Mouse (Mus musculus) intestine, embryonic 16.5 days (tissue): ENCODE results near the gene Srl. TPM values are rescaled to one million over a fixed set of nuclear protein-coding genes. Genes with fewer than 3 reads are reported as not detected.

ENCODE experiments used
- ATAC-seq: fragments of 200-750 bp; cut with Nextera tagmentation; 2 replicates; pipeline ENCODE4 v1.8.0; 2017; ENCODE audit warnings: moderate TSS enrichment, moderate library complexity
- H3K27ac ChIP-seq: fragments of 300-500 bp; sonication (generic); 2 replicates; pipeline ENCODE4 v1.5.1; 2014; ENCODE audit warnings: mild to moderate bottlenecking, low read length
- H3K27me3 ChIP-seq: fragments of 300-500 bp; sonication (generic); replicated peaks from 2 replicates; pipeline ENCODE4 v1.6.1; 2014; ENCODE audit warnings: low read length, control low read depth, mixed read lengths; ENCODE audit not compliant: control insufficient read depth, insufficient read depth
- H3K36me3 ChIP-seq: fragments of 300-500 bp; sonication (generic); 2 replicates; pipeline ENCODE4 v1.6.1; 2014; ENCODE audit warnings: low read length, control low read depth; ENCODE audit not compliant: control insufficient read depth, insufficient read depth
- H3K4me1 ChIP-seq: fragments of 300-500 bp; sonication (generic); 2 replicates; pipeline ENCODE4 v1.6.1; 2014; ENCODE audit warnings: low read length, control low read depth, mixed read lengths; ENCODE audit not compliant: control insufficient read depth, insufficient read depth
- H3K4me2 ChIP-seq: fragments of 300-500 bp; sonication (generic); 2 replicates; pipeline ENCODE4 v1.6.1; 2014; ENCODE audit warnings: low read depth, low read length, control low read depth
- H3K4me3 ChIP-seq: fragments of 300-500 bp; sonication (generic); 2 replicates; pipeline ENCODE4 v1.5.1; 2014; ENCODE audit warnings: mild to moderate bottlenecking, low read length
- H3K9ac ChIP-seq: fragments of 300-500 bp; sonication (generic); 2 replicates; pipeline ENCODE4 v1.6.1; 2014; ENCODE audit warnings: low read depth, low read length
- H3K9me3 ChIP-seq: fragments of 300-500 bp; sonication (generic); 2 replicates; pipeline ENCODE4 v1.6.1; 2016; ENCODE audit warnings: low read length, control low read depth; ENCODE audit not compliant: control insufficient read depth
- WGBS: fragments of 180-500 bp; shearing (Covaris S2); extraction: QIAGEN DNeasy Blood & Tissue Kit; methylation state at CpG from one replicate; pipeline ENCODE4 v1.1.7; 2014; 5-methylcytosine and 5-hydroxymethylcytosine counted together
- polyA plus RNA-seq: library from polyadenylated mRNA; unstranded; fragments of >200 nt; fragmentation: Nextera tagmentation; extraction: Ambion mirVana; gene quantifications from 2 replicates; pipeline ENCODE4 v1.2.1, GENCODE M21; 2015

The Srl gene
- polyA plus RNA-seq, 1 experiment from 2014 or later: 8.5 TPM

DNA sequence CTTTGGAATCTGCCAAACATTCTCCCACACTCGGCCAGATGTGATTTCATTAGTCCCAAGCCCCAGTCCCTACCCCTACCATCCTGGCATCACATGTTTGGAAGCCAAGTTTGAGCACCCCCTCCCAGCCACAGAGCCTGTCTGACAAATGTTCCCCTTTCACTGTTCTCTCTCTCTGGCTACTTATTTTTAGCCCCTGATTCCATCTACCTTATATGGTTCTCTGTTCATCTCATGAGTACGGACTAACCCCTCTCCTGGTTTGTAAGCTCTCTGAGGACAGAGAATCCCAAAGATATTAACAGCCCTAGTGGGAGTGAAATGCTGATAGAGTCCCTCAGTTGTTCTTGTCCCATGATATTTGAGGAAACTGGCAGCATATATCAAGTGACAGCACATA lies 30.2 kb downstream of the Srl start:
- Histone ChIP-seq H3K27me3 (no peaks in the 10 kb centered on the region), H3K36me3 (no peaks in the 10 kb centered on the region), H3K27ac (no peak overlapping the region), H3K4me3 (no peak overlapping the region), H3K9ac (no peak overlapping the region), H3K4me2 (no peak overlapping the region), H3K9me3 (no peaks in the 10 kb centered on the region), H3K4me1 (peaks cover 4% of the 10 kb centered on the region; the same call in 1 of the 2 replicates)
- 66% methylated on average over 2 of the region's 2 CpGs for WGBS
- ATAC-seq: no peak

- no peak overlapping the region for H3K9ac ChIP-seq
- H3K36me3 ChIP-seq: no peaks in the 10 kb centered on the region
- WGBS: 79% methylated on average over 3 of the region's 3 CpGs
- H3K9me3 ChIP-seq: no peaks in the 10 kb centered on the region
- no peak overlapping the region for H3K4me3 ChIP-seq
- no peaks in the 10 kb centered on the region for H3K4me1 ChIP-seq
- no peaks in the 10 kb centered on the region for H3K27me3 ChIP-seq
- no peak for ATAC-seq
- H3K27ac ChIP-seq: no peak overlapping the region
- H3K4me2 ChIP-seq: no peak overlapping the region
Observed at GRCm38 (mm10) chr16:4506181-4506580, 35.4 kb downstream of the Srl start.

GRCm38 (mm10) chr16:4503495-4503894 lies 38.1 kb downstream of the Srl start:
- Histone ChIP-seq H3K27me3 (no peaks in the 10 kb centered on the region), H3K4me1 (no peaks in the 10 kb centered on the region), H3K27ac (no peak overlapping the region), H3K36me3 (no peaks in the 10 kb centered on the region), H3K4me3 (no peak overlapping the region), H3K4me2 (no peak overlapping the region), H3K9ac (no peak overlapping the region), H3K9me3 (no peaks in the 10 kb centered on the region)
- WGBS: 97% methylated on average over 1 of the region's 1 CpGs
- no peak for ATAC-seq

DNA sequence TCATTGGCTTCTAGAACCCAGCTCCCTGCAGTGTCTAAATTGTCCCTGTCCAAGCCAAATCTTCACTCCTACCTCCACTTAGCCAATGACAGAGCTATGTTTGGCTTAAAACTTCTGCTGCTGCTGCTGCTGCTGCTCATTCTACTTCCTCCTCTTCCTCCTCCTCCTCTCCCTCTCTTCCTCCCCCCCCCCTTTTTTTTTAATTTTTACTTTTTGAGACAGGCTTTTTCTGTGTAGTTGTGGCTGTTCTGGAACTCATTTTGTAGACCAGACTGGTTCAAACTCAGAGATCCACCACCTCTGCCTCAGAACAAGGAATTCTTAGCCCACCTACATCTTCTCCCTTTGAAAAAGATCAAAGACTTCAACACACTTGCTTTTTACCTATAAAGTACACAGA lies 39.0 kb downstream of the Srl start:
- no peaks in the 10 kb centered on the region for H3K9me3 ChIP-seq
- no peak overlapping the region for H3K4me2 ChIP-seq
- no peaks in the 10 kb centered on the region for H3K27me3 ChIP-seq
- ATAC-seq: no peak
- H3K4me3 ChIP-seq: no peak overlapping the region
- H3K27ac ChIP-seq: no peak overlapping the region
- H3K4me1 ChIP-seq: peaks cover 3% of the 10 kb centered on the region; the same call in 1 of the 2 replicates
- H3K9ac ChIP-seq: no peak overlapping the region
- no peaks in the 10 kb centered on the region for H3K36me3 ChIP-seq

DNA sequence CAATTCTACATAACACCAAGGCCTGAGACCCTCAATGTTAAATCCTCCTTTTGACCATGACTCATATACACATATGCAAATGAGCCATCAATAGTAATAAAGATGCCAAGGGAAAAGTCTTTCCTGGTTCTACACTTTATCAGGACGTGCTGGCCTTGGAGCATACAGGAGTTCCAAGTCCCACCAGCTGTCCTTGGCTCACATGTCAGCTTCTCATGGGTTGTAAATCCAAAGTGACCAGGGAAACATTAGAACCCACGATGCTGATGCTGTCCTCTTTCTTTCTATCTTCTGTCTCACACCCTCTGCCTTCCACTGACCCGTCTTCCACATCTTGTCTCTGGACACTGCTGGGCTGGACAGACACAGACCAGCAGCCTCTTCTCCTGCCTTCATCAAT lies 39.9 kb downstream of the Srl start:
- H3K36me3 ChIP-seq: no peaks in the 10 kb centered on the region
- H3K4me3 ChIP-seq: no peak overlapping the region
- 79% methylated on average over 3 of the region's 3 CpGs for WGBS
- peaks cover 3% of the 10 kb centered on the region; the same call in 1 of the 2 replicates for H3K4me1 ChIP-seq
- no peak overlapping the region for H3K27ac ChIP-seq
- H3K4me2 ChIP-seq: no peak overlapping the region
- no peak overlapping the region for H3K9ac ChIP-seq
- no peaks in the 10 kb centered on the region for H3K27me3 ChIP-seq
- no peak for ATAC-seq
- H3K9me3 ChIP-seq: no peaks in the 10 kb centered on the region

DNA sequence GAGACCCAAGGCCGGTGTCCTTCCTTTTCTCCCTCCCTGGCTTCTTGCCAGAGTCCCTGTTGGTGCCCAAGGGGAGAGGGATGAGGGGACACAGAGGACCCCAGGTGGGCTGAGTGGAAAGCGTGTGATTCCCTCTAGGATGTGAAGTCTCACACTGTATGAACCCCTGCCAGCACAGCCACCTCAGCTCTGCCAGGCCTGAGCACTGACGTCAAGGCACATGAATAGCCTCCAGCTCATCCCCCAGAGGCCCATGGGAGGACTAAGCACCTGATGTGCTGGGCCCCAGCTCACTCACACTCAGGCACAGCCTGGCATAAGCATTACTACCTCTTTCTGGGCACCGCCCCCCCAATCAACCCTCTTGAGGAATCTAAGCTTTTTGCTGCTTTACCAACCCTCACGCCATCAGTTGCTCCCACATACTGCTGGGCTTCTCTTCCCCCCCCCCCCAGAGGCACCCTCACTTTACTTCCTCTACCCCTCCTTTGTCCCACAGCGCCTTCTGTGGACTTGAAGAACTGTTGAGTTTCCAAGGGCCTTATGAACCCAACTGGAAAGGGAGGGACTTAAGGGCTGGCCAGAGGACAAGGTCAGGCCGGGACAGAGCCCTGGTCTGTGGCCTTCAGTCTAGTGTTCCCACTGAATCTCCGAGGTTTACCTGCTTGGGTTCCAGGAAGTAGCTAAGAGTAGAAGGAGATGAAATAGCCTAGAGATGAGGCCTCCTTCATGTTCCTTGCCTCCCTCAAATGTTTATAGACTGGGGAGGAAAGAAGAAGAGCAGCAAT lies 40.8 kb downstream of the Srl start:
- WGBS: 83% methylated on average over 8 of the region's 8 CpGs
- Histone ChIP-seq H3K36me3 (no peaks in the 10 kb centered on the region), H3K9me3 (no peaks in the 10 kb centered on the region), H3K9ac (no peak overlapping the region), H3K4me1 (peaks cover 3% of the 10 kb centered on the region; the same call in 1 of the 2 replicates), H3K4me2 (no peak overlapping the region), H3K4me3 (no peak overlapping the region), H3K27ac (no peak overlapping the region), H3K27me3 (no peaks in the 10 kb centered on the region)
- ATAC-seq: no peak

- Histone ChIP-seq H3K4me1 (peaks cover 10% of the 10 kb centered on the region), H3K27me3 (no peaks in the 10 kb centered on the region), H3K4me3 (no peak overlapping the region), H3K9ac (no peak overlapping the region), H3K4me2 (no peak overlapping the region), H3K9me3 (no peaks in the 10 kb centered on the region), H3K27ac (no peak overlapping the region), H3K36me3 (no peaks in the 10 kb centered on the region)
- WGBS: 58% methylated on average over 8 of the region's 8 CpGs
- ATAC-seq: peak; percentile 58
Observed at GRCm38 (mm10) chr16:4497762-4498607, 43.6 kb downstream of the Srl start.

GRCm38 (mm10) chr16:4496470-4496869 lies 45.1 kb downstream of the Srl start:
- no peaks in the 10 kb centered on the region for H3K27me3 ChIP-seq
- peaks cover 13% of the 10 kb centered on the region for H3K4me1 ChIP-seq
- no peak overlapping the region for H3K9ac ChIP-seq
- no peak overlapping the region for H3K4me3 ChIP-seq
- WGBS: 79% methylated on average over 3 of the region's 3 CpGs
- ATAC-seq: no peak
- H3K9me3 ChIP-seq: no peaks in the 10 kb centered on the region
- H3K27ac ChIP-seq: no peak overlapping the region
- H3K36me3 ChIP-seq: no peaks in the 10 kb centered on the region
- no peak overlapping the region for H3K4me2 ChIP-seq

DNA sequence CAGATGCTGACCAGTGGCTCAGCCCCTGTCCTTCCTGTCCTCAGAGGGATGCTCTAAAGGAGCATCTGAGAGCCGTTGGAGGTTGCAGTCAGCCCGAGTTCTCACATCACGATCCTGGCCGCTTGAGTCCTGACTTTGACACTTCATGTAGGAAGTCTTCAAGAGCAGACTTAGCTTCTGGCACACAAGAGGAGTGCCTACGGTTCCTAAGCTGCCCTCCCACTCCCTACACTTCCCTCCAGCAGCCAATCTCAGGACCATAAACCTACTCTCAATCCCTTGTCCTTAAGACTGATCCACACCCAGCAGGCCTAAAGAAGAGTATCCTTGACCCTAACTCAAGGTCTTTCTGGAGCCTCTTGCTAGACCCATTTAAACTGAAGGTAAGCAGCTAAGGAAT lies 45.8 kb downstream of the Srl start:
- WGBS: 82% methylated on average over 5 of the region's 5 CpGs
- Histone ChIP-seq H3K9ac (no peak overlapping the region), H3K4me3 (no peak overlapping the region), H3K4me2 (no peak overlapping the region), H3K27me3 (no peaks in the 10 kb centered on the region), H3K36me3 (no peaks in the 10 kb centered on the region), H3K4me1 (peaks cover 13% of the 10 kb centered on the region), H3K9me3 (no peaks in the 10 kb centered on the region), H3K27ac (no peak overlapping the region)
- ATAC-seq: no peak
